Mouse (Mus musculus) thymus, adult 2 months (tissue): Measurements from ENCODE around the gene Kirrel3.

Experiments
- CTCF ChIP-seq: fragments of 200-500 bp; IDR thresholded peaks from 2 replicates; pipeline ENCODE4 v1.5.1; 2012; ENCODE audit warnings: mild to moderate bottlenecking, control low read depth, low read length, moderate library complexity, borderline replicate concordance; ENCODE audit not compliant: control insufficient read depth, poor library complexity, insufficient read depth; ENCODE audit errors: extremely low read depth
- POLR2A ChIP-seq: fragments of 200-500 bp; IDR thresholded peaks from 2 replicates; pipeline ENCODE4 v1.6.1; 2012; ENCODE audit warnings: mild to moderate bottlenecking, low read length, control low read depth, moderate library complexity; ENCODE audit not compliant: control insufficient read depth, poor library complexity, insufficient read depth; ENCODE audit errors: extremely low read depth

- TF ChIP-seq POLR2A (no peak), CTCF (no peak)
Measured at GRCm38 (mm10) chr9:34458189-34458588, 27.5 kb upstream of the Kirrel3 start.
